Mouse (Mus musculus) neural tube, embryonic 11.5 days (tissue): Measurements from ENCODE around the gene Hlcs. TPM values are rescaled to one million over a fixed set of nuclear protein-coding genes. Genes with fewer than 3 reads are reported as not detected.
A peak's percentile ranks its signal among the peaks of the same experiment; 100 is the strongest.

ENCODE experiments used
- ATAC-seq: fragments of 200-750 bp; cut with Nextera tagmentation; 2 replicates; pipeline ENCODE4 v1.8.0; 2017; ENCODE audit warnings: moderate number of reproducible peaks, mild to moderate bottlenecking, moderate TSS enrichment, moderate library complexity; ENCODE audit not compliant: insufficient read depth, low FRiP score, low TSS enrichment
- DNase-seq: peaks from one replicate; pipeline ENCODE4 v3.0.0-alpha.2; 2015; ENCODE audit warnings: low spot score
- H3K27ac ChIP-seq: fragments of 300-500 bp; sonication (generic); 2 replicates; pipeline ENCODE4 v1.5.1; 2014; ENCODE audit warnings: low read depth, mild to moderate bottlenecking, low read length
- H3K27me3 ChIP-seq: fragments of 300-500 bp; sonication (generic); 2 replicates; pipeline ENCODE4 v1.6.1; 2014; ENCODE audit warnings: mild to moderate bottlenecking, low read length, mixed read lengths; ENCODE audit not compliant: control insufficient read depth, insufficient read depth
- H3K36me3 ChIP-seq: fragments of 300-500 bp; sonication (generic); 2 replicates; pipeline ENCODE4 v1.6.1; 2014; ENCODE audit warnings: mild to moderate bottlenecking, low read length, moderate library complexity, mixed read lengths; ENCODE audit not compliant: control insufficient read depth, insufficient read depth
- H3K4me1 ChIP-seq: fragments of 300-500 bp; sonication (generic); 2 replicates; pipeline ENCODE4 v1.6.1; 2014; ENCODE audit warnings: low read length, mixed read lengths; ENCODE audit not compliant: control insufficient read depth, insufficient read depth
- H3K4me2 ChIP-seq: fragments of 300-500 bp; sonication (generic); 2 replicates; pipeline ENCODE4 v1.6.1; 2014; ENCODE audit warnings: low read depth, mild to moderate bottlenecking, moderate library complexity
- H3K4me3 ChIP-seq: fragments of 300-500 bp; sonication (generic); 2 replicates; pipeline ENCODE4 v1.5.1; 2014; ENCODE audit warnings: low read depth, low read length
- H3K9ac ChIP-seq: fragments of 300-500 bp; sonication (generic); 2 replicates; pipeline ENCODE4 v1.6.1; 2014; ENCODE audit warnings: mild to moderate bottlenecking, low read length
- H3K9me3 ChIP-seq: fragments of 300-500 bp; sonication (generic); 2 replicates; pipeline ENCODE4 v1.6.1; 2016; ENCODE audit warnings: low read length; ENCODE audit not compliant: control insufficient read depth
- WGBS: fragments of 180-500 bp; shearing (Covaris S2); extraction: QIAGEN DNeasy Blood & Tissue Kit; methylation state at CpG from one replicate; pipeline ENCODE4 v1.1.7; 2014; 5-methylcytosine and 5-hydroxymethylcytosine counted together
- polyA plus RNA-seq: library from polyadenylated mRNA; unstranded; fragments of >200 nt; fragmentation: Nextera tagmentation; extraction: Ambion mirVana; gene quantifications from 2 replicates; pipeline ENCODE4 v1.2.1, GENCODE M21; 2014

Gene Hlcs
- polyA plus RNA-seq, 1 experiment from 2014 or later, result 9.4 TPM

- DNase-seq (no peak), ATAC-seq (no peak)
- Histone ChIP-seq H3K27ac (no peak overlapping the region), H3K4me2 (no peak overlapping the region), H3K36me3 (no peaks in the 10 kb centered on the region), H3K4me1 (peaks cover 2% of the 10 kb centered on the region; the same call in 1 of the 2 replicates), H3K9ac (no peak overlapping the region), H3K27me3 (no peaks in the 10 kb centered on the region), H3K4me3 (no peak overlapping the region), H3K9me3 (no peaks in the 10 kb centered on the region)
- WGBS, result 91% methylated on average over 5 of the region's 5 CpGs
Observed at GRCm38 (mm10) chr16:94314626-94315025, 1.3 kb upstream of the Hlcs start.

- Histone ChIP-seq H3K4me3 (peak overlapping the region; percentile 63), H3K9ac (peak overlapping the region; percentile 74), H3K27ac (peak overlapping the region; percentile 98), H3K4me1 (peaks cover 6% of the 10 kb centered on the region; the same call in 1 of the 2 replicates), H3K36me3 (no peaks in the 10 kb centered on the region), H3K9me3 (no peaks in the 10 kb centered on the region), H3K27me3 (no peaks in the 10 kb centered on the region), H3K4me2 (peak overlapping the region; percentile 55)
- ATAC-seq (peak; percentile 88), DNase-seq (peak; percentile 91)
- WGBS, result under 1% methylated on average over 20 of the region's 20 CpGs
Observed at GRCm38 (mm10) chr16:94312663-94313228, 625 bp downstream of the Hlcs start.

- H3K36me3 ChIP-seq, result no peaks in the 10 kb centered on the region
- no peak overlapping the region; the same call in 1 of the 2 replicates for H3K27ac ChIP-seq
- no peaks in the 10 kb centered on the region for H3K9me3 ChIP-seq
- ATAC-seq (no peak), DNase-seq (no peak)
- peak overlapping the region; percentile 55 for H3K4me2 ChIP-seq
- H3K9ac ChIP-seq, result 0 out of 2 replicates have a peak overlapping the region, but pooled peaks have one; percentile 0
- H3K27me3 ChIP-seq, result no peaks in the 10 kb centered on the region
- 79% methylated on average over 4 of the region's 4 CpGs for WGBS
- H3K4me1 ChIP-seq, result peaks cover 6% of the 10 kb centered on the region; the same call in 1 of the 2 replicates
- no peak overlapping the region; the same call in 1 of the 2 replicates for H3K4me3 ChIP-seq
Observed at GRCm38 (mm10) chr16:94311931-94312330, 1.4 kb downstream of the Hlcs start.

GRCm38 (mm10) chr16:94311416-94311815, 2.0 kb downstream of the Hlcs start:
- DNase-seq (no peak), ATAC-seq (no peak)
- Histone ChIP-seq H3K4me2 (no peak overlapping the region), H3K27me3 (no peaks in the 10 kb centered on the region), H3K9me3 (no peaks in the 10 kb centered on the region), H3K9ac (no peak overlapping the region), H3K4me1 (peaks cover 6% of the 10 kb centered on the region; the same call in 1 of the 2 replicates), H3K36me3 (no peaks in the 10 kb centered on the region), H3K27ac (no peak overlapping the region), H3K4me3 (no peak overlapping the region)
- WGBS, result 69% methylated on average over 1 of the region's 1 CpGs

- 91% methylated on average over 4 of the region's 4 CpGs for WGBS
- H3K9ac ChIP-seq, result no peak overlapping the region
- no peak overlapping the region for H3K27ac ChIP-seq
- DNase-seq (no peak), ATAC-seq (no peak)
- peaks cover 6% of the 10 kb centered on the region; the same call in 1 of the 2 replicates for H3K4me1 ChIP-seq
- no peak overlapping the region for H3K4me2 ChIP-seq
- H3K36me3 ChIP-seq, result no peaks in the 10 kb centered on the region
- H3K9me3 ChIP-seq, result no peaks in the 10 kb centered on the region; the same call in 1 of the 2 replicates
- H3K27me3 ChIP-seq, result no peaks in the 10 kb centered on the region
- H3K4me3 ChIP-seq, result no peak overlapping the region
Observed at GRCm38 (mm10) chr16:94309025-94309424, 4.3 kb downstream of the Hlcs start.

- DNase-seq (peak; percentile 58), ATAC-seq (peak; percentile 35; the same call in 1 of the 2 replicates)
- Histone ChIP-seq H3K9ac (no peak overlapping the region), H3K4me2 (no peak overlapping the region), H3K9me3 (no peaks in the 10 kb centered on the region; the same call in 1 of the 2 replicates), H3K4me3 (no peak overlapping the region), H3K27ac (no peak overlapping the region), H3K36me3 (no peaks in the 10 kb centered on the region), H3K4me1 (peaks cover 7% of the 10 kb centered on the region), H3K27me3 (no peaks in the 10 kb centered on the region)
- WGBS, result 31% methylated on average over 6 of the region's 6 CpGs
Observed at GRCm38 (mm10) chr16:94307942-94308341, 5.4 kb downstream of the Hlcs start.

GRCm38 (mm10) chr16:94307526-94307925, 5.8 kb downstream of the Hlcs start:
- Histone ChIP-seq H3K27me3 (no peaks in the 10 kb centered on the region), H3K4me1 (peaks cover 11% of the 10 kb centered on the region), H3K4me3 (no peak overlapping the region), H3K36me3 (no peaks in the 10 kb centered on the region), H3K9ac (no peak overlapping the region), H3K4me2 (no peak overlapping the region), H3K9me3 (no peaks in the 10 kb centered on the region; the same call in 1 of the 2 replicates), H3K27ac (no peak overlapping the region)
- DNase-seq (no peak), ATAC-seq (no peak; the same call in 1 of the 2 replicates)
- 42% methylated on average over 6 of the region's 6 CpGs for WGBS

- H3K9me3 ChIP-seq, result no peaks in the 10 kb centered on the region; the same call in 1 of the 2 replicates
- H3K4me3 ChIP-seq, result no peak overlapping the region
- ATAC-seq (no peak), DNase-seq (no peak)
- H3K36me3 ChIP-seq, result no peaks in the 10 kb centered on the region
- H3K27me3 ChIP-seq, result no peaks in the 10 kb centered on the region
- H3K9ac ChIP-seq, result peak overlapping the region; percentile 12; the same call in 1 of the 2 replicates
- peaks cover 15% of the 10 kb centered on the region for H3K4me1 ChIP-seq
- 35% methylated on average over 6 of the region's 6 CpGs for WGBS
- H3K27ac ChIP-seq, result no peak overlapping the region
- peak overlapping the region; percentile 37 for H3K4me2 ChIP-seq
Observed at GRCm38 (mm10) chr16:94303203-94303535, 10.2 kb downstream of the Hlcs start.
